Mouse (Mus musculus): ENCODE results near the gene Acad9.
"Not testable (repeated sequence)": the region's sequence is repeated elsewhere in the genome, so short reads cannot be mapped to it uniquely, and the experiment has no call there.

Gene Acad9

DNA sequence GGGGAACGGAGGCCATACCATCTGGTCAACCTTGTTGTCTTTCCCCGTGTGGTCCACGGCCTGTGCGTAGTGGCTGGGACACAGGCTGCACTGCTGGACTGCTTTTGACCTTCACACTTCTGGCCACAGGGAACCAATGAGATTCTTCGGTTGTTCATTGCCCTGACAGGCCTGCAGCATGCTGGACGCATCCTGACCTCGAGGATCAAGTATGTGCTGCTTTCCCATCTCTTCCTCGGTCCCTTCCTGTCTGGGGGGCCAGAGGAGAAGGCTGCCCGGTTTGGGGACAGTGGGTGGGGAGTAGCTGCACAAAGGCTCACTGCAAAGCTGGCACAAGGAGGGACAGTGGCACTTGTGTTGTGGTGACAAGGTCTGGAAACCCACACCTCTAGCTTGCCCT, 21.8 kb downstream of the Acad9 start:
- no peak for DNase-seq (ENCODE audit: low spot score)

DNA sequence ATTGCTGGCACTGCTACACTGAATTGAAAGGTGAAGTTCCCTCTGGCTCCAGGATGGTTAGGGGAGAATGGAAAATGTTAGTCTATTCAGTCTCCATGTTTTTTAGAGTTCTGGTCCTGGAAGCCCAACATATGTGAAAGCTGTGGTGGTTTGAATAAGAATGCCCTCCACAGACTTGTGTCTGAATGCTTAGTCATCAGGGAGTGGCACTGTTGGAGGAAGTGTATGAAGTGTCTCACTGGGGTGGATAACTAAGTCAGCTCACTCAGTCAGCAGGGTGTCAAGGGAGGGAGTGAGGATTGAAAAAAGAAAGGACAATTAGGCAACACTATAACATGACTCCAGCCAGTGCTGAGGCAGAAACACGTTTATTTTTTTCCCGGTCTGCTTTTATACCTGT, 29.6 kb downstream of the Acad9 start:
- DNase-seq (ENCODE audit: low spot score): no peak

DNA sequence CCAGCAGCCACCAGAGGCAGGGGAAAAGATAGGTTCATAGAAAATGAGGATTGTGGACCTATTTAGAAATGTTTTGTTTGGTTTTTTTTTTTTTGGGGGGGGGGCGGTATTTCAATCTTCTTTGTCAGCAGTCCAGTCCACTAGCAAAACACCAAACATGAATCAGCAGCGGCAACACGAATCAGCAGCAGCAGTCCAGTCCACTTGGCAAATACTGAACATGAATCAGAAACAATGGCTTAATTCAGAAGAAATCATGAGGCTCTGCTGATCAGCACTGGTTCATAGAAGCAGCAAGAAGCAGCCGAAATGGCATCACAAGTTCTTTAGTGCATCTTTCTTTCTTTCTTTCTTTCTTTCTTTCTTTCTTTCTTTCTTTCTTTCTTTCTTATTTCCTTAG, 50.3 kb downstream of the Acad9 start:
- no peak for DNase-seq (ENCODE audit: low spot score)

DNA sequence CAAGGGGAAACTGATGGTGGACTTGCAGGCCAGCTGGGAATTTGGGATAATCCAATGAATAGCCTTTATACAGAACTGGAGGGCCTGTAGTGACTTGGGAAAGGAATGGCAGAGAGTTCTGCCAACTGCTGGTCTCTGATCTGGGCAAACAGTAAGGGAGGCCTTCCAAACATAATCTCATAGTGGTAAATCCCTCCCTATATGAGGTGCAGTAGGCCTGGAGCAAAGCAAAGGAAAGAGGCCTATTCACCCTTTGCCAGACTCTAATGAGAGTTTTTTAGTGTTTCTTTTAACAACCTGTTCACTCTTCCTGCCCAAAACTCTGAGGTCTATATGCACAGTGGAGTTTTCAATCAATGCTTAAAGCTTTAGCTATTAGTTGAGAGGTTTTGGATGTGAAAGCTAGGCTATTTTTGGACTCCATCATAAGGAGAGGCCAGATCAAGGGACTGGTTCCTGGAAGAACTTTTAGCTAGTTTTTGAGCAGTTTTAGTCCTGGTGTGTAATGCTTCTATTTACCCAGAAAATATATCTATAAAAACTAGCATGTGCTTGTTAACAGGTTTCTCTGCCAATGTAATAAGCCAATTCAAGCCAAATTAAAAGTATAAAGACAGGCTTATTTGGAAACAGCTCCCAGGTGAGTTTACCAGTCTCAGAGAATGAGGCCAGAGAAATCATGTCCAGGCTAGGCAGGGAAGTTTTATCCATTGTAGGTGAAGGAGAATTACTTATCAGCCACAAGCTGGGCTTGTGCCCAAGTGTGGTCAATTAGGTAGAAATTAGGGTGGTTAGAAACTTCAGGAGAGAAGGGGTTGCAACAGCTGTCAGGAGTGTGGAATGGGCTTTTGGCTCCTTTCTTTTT, 54.1 kb downstream of the Acad9 start:
- no peak for DNase-seq (ENCODE audit: low spot score)

DNA sequence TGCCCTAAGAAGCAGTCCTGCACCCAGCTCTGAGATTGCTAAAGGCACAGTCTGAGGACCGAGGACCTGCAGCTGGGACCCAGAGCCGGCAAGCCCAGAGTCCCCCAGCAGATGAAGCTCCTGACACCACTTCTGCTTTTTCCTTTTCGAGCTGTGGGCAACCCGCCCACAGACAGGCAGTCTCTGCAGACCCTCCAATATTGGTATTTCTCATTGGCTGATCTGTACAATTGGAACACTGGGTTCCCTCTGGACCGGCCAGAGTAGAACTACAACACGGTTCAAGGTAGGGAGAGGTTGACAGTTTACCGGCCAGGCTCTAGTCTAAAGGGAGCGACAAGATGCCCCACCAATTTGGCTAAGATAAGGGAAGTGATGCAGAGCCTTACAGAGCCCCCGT, 60.4 kb downstream of the Acad9 start:
- not testable (repeated sequence) for DNase-seq (ENCODE audit: low spot score)

DNA sequence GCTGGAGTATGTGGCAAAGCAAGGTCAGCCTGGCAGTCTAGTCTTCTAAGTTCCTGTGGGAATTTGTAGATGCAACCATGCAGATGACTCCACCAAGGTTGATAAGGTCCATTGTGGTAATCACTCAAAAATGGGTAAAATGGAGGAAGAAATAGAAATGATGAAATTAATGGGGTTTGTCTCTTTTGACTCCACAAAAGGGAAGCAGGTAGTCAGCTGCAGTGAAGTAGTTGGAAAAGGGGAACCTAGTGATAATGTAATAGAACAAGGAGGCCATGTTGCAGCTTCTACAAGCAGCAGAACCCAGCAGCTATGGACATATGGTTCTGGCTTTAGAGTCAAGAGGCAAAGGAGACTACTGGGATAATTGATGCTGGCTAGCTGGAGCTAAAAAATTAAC, 70.4 kb downstream of the Acad9 start:
- no peak for DNase-seq (ENCODE audit: low spot score)

DNA sequence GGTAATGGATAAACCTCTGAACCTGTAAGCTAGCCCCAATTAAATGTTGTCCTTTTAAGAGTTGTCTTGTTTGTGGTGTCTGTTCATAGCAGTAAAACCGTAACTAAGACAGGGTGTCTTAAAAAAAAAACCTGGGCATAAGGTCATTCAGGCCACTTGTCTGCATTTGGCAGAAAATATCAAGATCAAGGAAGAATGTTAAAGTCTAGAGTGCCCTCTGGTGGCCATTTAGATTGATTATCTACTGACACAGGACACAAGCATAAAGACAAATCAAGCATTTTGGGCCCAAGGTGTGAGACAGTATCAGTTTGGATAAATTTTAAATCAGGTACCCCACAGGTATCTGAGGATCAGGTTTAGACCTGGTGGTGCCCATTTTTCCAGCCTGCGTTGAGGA, 71.8 kb downstream of the Acad9 start:
- DNase-seq (ENCODE audit: low spot score): no peak

DNA sequence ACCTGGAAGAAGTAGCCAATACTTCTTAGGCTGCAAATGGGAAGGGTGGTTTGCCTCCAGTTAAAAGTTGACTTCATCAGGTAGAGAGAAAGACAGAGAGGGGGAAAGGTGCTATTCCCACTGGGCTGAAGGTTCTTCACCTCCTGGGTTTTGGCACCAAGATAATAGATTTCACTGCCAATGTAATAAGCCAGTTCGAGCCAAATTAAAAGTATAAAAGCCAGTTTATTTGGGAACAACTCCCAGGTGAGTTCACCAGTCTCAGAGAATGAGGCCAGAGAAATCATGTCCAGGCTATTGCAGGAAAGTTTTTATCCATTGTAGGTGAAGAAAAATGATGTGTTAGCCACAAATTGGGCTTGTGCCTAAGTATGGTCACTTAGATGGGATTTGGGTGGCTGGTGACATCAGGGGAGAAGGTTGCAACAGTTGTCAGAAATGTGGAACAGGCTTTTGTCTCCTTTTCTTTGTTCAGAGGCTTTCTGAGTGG, 72.4 kb downstream of the Acad9 start:
- DNase-seq (ENCODE audit: low spot score): no peak

DNA sequence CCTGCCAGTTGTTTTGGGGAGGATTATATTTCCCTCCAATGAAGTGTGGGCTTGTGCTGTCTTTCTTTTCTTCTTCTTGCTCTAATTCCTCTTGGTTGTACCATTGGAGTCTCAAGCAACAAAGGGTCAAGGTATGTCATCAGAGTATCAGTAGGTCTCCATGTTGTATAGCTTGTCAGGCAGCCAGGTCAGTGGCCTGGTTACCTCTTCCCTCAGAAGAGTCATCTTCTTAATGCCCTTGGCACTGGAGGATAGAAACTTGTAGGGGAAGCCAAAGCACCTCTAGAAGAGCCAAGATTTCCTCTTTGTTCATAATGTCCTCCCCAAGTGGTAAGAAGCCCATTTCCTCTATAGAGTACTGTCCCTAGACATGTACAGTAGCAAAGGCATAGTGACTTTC, 73.2 kb downstream of the Acad9 start:
- DNase-seq (ENCODE audit: low spot score): no peak
